ENCODE assay signal across 14 mouse cellular contexts in genomic region chr4:148081201-148081600, GRCm38 (mm10). TPM values are rescaled to one million over a fixed set of nuclear protein-coding genes. Genes with fewer than 3 reads are reported as not detected.
DNase-seq lines count a peak whose midpoint lies in the region; TF ChIP-seq lines count a peak whose summit lies in the region.
"Had no signal": no experiment of that assay in that cellular context is flagged by ENCODE, and none has a peak within 500 bp of the region (broad histone marks: within the 10 kb centered on the region; RNA-seq: fewer than 3 reads in every experiment).

No protein-coding gene starts in this region.

- H3K4me1 ChIP-seq in E14TG2a.4 (replicated peaks; ENCODE audit: low read depth, low read length): peaks cover 83% of the 10 kb centered on the region
- H3K4me1 ChIP-seq: forebrain, embryonic 13.5 days; forebrain, embryonic 15.5 days had no signal

- no peak for TF ChIP-seq CTCF in E14TG2a.4 (conservative IDR thresholded peaks at IDR 0.05; ENCODE audit: low read length)

- peaks cover 59% of the 10 kb centered on the region for H3K36me3 ChIP-seq in E14TG2a.4 (ENCODE audit: insufficient read depth, low read length)
- H3K36me3 ChIP-seq: forebrain, embryonic 15.5 days had no signal

- H3K27me3 ChIP-seq in E14TG2a.4 (ENCODE audit: insufficient read depth, low read length): no peaks in the 10 kb centered on the region
- H3K27me3 ChIP-seq: forebrain, embryonic 13.5 days; forebrain, embryonic 15.5 days; Patski had no signal

- peak overlapping the region; percentile 50 for H3K4me3 ChIP-seq in E14TG2a.4 (replicated peaks; ENCODE audit: low read length)
- H3K4me3 ChIP-seq: forebrain, embryonic 13.5 days; forebrain, embryonic 15.5 days had no signal

- no peaks in the 10 kb centered on the region for H3K9me3 ChIP-seq in E14TG2a.4 (ENCODE audit: low read length)
- H3K9me3 ChIP-seq: forebrain, embryonic 13.5 days; forebrain, embryonic 15.5 days; G1E had no signal

- DNase-seq in cerebellum, adult 9-11 months: peak; percentile 47
- no peak for DNase-seq in cerebellum, adult 9-10 months
- DNase-seq in heart, adult 11 months: peak; percentile 92
- DNase-seq in heart, adult 8-10 months (ENCODE audit: low spot score): no peak
- no peak for DNase-seq in ovary, postnatal 14 days (ENCODE audit: low spot score)
- DNase-seq: adrenal gland, adult 8-10 months; adrenal gland, postnatal 14 days; adrenal gland, postnatal 36 days; forebrain, postnatal 0 days had no signal

RNA-seq across cellular contexts. Expression of gene Agtrap, which starts 6.6 kb away (rescaled TPM):
- 10 to 100 TPM; 45.2 to 51.5 (median 48.2) TPM for total RNA-seq in heart, adult 8-10 months (2022)

RNA-seq across cellular contexts. Expression of gene Mthfr, which starts 42.3 kb away (rescaled TPM):
- total RNA-seq in heart, adult 8-10 months (2022): 1 to 10 TPM; 8.0 to 9.8 (median 8.6) TPM

RNA-seq across cellular contexts. Expression of gene Clcn6, which starts 42.6 kb away (rescaled TPM):
- 1 to 10 TPM; 7.1 to 9.8 (median 8.9) TPM for total RNA-seq in heart, adult 8-10 months (2022)

RNA-seq across cellular contexts. Expression of gene Mad2l2, which starts 49.0 kb away (rescaled TPM):
- total RNA-seq in heart, adult 8-10 months (2022): 10 to 100 TPM in 3 of 4 experiments, 1 to 10 TPM in 1; 6.9 to 13.6 (median 11.7) TPM

RNA-seq across cellular contexts. Expression of gene Draxin, which starts 49.3 kb away (rescaled TPM):
- total RNA-seq in heart, adult 8-10 months (2022): under 1 TPM; 0.06 to 0.20 (median 0.07) TPM

Comparison
In these comparisons a context has a peak if more than half of its experiments do, and no peak if none do; other contexts are left out.
1. DNase-seq: peak in cerebellum, adult 9-11 months (single experiment) and heart, adult 11 months (single experiment); none in cerebellum, adult 9-10 months (single experiment), heart, adult 8-10 months (single experiment) and ovary, postnatal 14 days (single experiment).